Mouse (Mus musculus): ENCODE data around the gene Dennd5a. TPM values are rescaled to one million over a fixed set of nuclear protein-coding genes. Genes with fewer than 3 reads are reported as not detected.

Dennd5a gene
- polyA plus RNA-seq (2017; shearing (Covaris generic)): 12.0 TPM

GRCm38 (mm10) chr7:109959716-109960612 lies at the start of gene Dennd5a:
Gene Dennd5a, minus strand, starts transcription at chr7:109960470.

DNA sequence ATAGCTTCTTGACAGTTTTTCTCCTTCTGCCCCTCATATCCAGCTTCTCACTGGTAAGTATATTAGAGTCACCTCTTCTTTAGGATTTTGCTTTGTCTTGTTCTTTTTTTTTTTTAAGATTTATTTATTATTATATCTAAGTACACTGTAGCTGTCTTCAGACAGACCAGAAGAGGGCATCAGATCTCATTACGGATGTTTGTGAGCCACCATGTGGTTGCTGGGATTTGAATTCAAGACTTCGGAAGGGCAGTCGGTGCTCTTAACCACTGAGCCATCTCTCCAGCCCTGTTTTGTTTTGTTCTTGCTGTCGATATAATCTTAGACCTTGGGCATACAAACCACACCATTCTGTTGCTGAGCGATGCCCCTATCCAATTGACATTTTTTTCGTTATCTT lies 26.5 kb upstream of the Dennd5a start, which contains the start of gene Tmem41b:
Gene Tmem41b, minus strand, starts transcription at position 155 of the 400 bp plus-strand sequence.

DNA sequence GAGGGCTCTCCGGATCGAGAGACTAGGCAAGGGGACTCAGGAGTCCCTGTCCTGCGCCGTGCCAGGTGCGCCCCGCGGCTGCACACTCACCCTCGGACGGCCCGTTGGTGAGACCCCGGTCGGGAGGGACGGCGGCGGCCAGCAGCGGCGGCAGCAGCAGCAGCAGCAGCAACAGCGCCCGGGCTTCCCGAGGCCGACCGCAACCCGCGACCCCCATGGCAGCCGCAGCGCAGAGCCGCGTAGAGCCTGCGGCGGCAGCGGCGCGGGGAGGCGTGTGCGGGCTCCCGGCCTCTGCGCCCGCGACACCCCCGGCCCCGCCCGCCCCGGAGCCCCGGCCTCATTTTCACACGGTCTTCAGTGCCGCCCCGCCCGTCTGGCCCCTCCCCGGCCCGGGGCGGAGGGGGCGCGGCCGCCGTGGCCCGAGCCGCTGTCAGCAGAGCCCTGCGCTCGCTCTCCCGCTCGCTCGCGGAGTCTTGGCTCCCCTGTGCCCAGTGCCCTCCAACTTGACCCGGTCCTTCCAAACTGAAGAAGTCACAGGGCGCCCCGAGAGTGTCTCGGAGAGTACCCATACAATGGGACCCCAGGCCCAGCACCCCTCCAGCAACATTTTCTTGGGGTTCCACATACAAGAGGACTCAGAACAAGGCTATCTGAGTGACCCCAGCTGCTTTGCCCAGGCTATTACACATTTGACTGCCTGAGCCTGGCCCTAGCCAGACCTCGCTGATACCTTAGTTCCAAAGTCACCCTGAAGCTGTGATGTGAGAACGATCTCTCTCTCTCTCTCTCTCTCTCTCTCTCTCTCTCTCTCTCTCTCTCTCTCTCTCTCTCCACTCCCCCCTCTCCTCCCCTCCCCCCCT lies 94.7 kb downstream of the Dennd5a start, which contains the start of gene Scube2:
Gene Scube2, minus strand, starts transcription at position 310 of the 860 bp plus-strand sequence.

Other genes starting within 250 kb of the Dennd5a start
- gene BC051019, start 236.6 kb downstream of the Dennd5a start, polyA plus RNA-seq (2017; shearing (Covaris generic)): not detected
- gene Ascl3, start 228.7 kb downstream of the Dennd5a start, polyA plus RNA-seq (2017; shearing (Covaris generic)): 0.55 TPM
- gene Tmem9b, start 207.6 kb downstream of the Dennd5a start, polyA plus RNA-seq (2017; shearing (Covaris generic)): 92.4 TPM
- gene Nrip3, start 178.4 kb downstream of the Dennd5a start, polyA plus RNA-seq (2017; shearing (Covaris generic)): 0.92 TPM
- gene Scube2, start 94.8 kb downstream of the Dennd5a start, polyA plus RNA-seq (2017; shearing (Covaris generic)): not detected
- gene Tmem41b, start 26.5 kb upstream of the Dennd5a start, polyA plus RNA-seq (2017; shearing (Covaris generic)): 43.9 TPM
- gene Ipo7, start 57.8 kb upstream of the Dennd5a start, polyA plus RNA-seq (2017; shearing (Covaris generic)): 35.8 TPM
- gene Zfp143, start 100.7 kb upstream of the Dennd5a start, polyA plus RNA-seq (2017; shearing (Covaris generic)): 23.8 TPM
- 1.7 TPM for gene Wee1, start 161.6 kb upstream of the Dennd5a start, polyA plus RNA-seq (2017; shearing (Covaris generic))